Mouse (Mus musculus) left cerebral cortex, adult 9 months (tissue): ENCODE data around the gene Rad54l2.

Experiments used
- DNase-seq, 2 experiments: peaks; one replicate each; pipeline ENCODE4 v3.0.0; 2022; ENCODE audit warnings: low spot score in 2 of 2

The Rad54l2 gene

DNA sequence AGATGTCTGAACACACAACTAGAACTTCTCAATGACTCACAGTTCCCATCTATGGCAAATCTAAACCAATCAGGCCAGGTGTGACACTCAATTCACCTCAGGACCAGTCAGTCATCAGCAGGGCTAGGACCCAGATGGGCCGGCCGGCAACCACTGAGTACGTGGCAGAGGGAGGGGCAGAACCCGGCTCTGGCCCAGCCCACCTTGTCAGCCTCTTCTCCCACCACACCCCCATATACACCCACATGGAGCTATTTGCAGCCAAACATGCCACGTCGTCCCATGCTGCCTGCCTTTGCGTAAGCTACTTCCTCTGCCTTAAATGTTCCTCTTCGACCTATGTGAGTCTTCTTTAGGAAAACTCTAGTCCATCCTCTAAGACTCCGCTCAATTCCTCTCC is 113.0 kb downstream of the Rad54l2 start:
- peak in 1 of 2 experiments; percentile 55 for DNase-seq

GRCm38 (mm10) chr9:106675480-106675879 is 113.5 kb downstream of the Rad54l2 start:
- DNase-seq, result peak; percentile 68 to 94

- no peak for DNase-seq
Observed at GRCm38 (mm10) chr9:106673860-106674259, 115.1 kb downstream of the Rad54l2 start.

- DNase-seq, result no peak
Observed at GRCm38 (mm10) chr9:106664856-106665255, 124.1 kb downstream of the Rad54l2 start.

- peak; percentile 79 to 84 for DNase-seq
Observed at GRCm38 (mm10) chr9:106664433-106664832, 124.6 kb downstream of the Rad54l2 start.

DNA sequence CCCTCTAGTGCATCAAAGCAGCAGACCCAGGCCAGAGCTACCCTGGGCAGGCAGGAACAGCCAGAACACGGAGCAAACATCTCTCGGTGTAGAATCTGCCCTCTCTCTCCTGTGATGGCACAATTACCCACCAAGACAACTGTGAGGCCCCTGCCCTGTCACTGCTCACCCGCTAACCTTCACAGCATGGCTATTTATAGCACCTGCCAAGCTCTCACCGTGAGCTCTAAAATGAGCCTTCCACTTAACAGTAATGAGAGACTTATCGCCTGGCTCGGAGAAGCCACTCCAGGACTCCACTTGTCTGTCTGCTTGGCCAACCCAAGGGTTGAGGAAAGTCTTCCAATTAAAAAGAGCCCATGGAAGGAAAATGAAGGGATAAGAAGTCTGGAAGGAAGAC is 125.8 kb downstream of the Rad54l2 start:
- no peak for DNase-seq

DNA sequence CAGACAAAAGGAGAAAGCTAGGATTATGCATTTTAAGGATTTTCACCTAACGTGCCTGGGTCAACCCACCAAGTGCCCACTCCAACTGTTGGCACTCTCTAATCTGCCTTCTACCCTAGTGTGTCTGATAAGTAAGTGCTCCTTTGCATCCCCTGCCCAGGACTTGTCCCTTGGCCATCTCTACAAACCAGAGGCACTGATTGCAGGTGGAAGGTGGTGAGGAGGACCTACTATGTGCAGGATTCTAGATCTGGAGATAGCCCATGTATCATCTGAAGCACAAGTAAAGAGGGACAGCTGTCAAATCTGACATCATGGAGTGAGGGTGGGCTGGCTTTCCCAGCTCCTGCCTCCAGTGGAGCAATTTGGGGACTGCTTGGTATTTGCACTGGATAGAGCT is 129.1 kb downstream of the Rad54l2 start:
- DNase-seq, result no peak

- no peak for DNase-seq
Observed at GRCm38 (mm10) chr9:106659441-106659840, 129.6 kb downstream of the Rad54l2 start.

GRCm38 (mm10) chr9:106657592-106657991 is 131.4 kb downstream of the Rad54l2 start:
- DNase-seq, result no peak

DNA sequence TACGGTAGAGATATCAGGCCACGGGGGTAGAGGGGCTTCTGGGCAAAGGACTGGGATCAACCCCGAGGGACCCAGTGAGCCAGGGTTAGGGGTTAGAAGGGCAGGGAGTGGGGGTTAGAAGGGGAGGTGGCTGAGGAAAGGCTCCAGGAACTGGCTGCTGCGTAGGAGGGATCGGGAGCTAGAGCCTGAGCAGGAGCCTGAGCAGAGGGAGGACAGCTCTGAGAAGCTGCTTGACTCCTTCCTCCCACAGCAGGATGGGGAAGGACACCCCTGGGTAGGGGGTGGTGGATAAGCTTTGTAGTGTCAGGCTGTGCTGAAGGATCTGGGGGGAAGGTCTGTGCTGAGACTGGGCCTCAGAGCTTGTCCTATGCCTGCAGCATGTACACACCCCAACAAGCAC is 132.2 kb downstream of the Rad54l2 start:
- no peak for DNase-seq

GRCm38 (mm10) chr9:106655884-106656720 is 132.9 kb downstream of the Rad54l2 start, which contains the start of gene Grm2:
Gene Grm2 (minus strand): TSS chr9:106656082.
- DNase-seq, result no peak

GRCm38 (mm10) chr9:106652720-106653119 is 136.3 kb downstream of the Rad54l2 start:
- DNase-seq, result no peak

GRCm38 (mm10) chr9:106647226-106647625 is 141.8 kb downstream of the Rad54l2 start:
- DNase-seq, result no peak

DNA sequence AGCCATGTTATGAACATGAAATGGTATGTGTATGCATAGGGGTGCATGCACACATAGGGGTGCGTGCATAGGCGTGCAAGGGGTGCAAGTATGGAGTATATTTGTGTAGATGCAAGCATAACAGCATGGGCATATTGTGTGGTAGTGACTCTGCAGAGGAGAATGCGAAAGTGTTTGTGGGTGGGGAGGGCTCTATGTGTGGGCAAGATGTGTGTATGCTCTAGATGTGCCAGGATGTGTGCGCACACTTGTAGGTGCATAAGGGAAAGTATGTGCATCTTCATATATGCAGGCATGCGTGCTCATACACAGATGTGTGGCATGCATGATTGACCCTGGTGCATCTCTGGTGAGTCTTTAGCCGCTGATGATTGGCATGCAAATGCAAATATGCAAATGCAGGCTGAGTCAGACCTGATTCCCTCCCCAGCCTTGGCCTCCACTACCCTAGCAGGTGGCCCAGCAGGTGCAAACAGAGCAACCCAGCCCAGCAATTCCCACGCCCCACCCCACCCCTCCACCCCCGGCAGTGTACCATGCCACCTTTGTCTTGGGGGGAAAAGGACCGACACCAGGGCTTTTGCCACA is 143.2 kb downstream of the Rad54l2 start:
- DNase-seq, result no peak

DNA sequence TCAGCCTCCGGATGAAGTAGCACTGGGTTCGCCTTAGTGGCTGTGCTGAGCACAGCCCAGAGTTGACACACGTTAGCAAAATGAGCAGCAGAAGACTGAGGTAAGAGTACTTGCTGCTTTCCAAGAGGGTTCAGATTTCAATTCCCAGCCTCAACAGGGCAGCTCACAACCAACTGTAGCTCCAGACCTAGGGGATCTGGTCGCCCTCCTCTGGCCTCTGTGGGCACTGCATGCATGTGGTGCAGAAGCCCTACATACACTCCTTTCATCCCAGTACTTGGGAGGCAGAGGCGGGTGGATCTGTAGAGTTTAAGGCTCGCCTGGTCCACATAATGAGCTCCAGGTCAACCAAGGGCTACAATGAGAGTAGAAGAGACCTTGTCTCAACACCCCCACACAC is 145.2 kb downstream of the Rad54l2 start:
- DNase-seq, result no peak

- peak in 1 of 2 experiments; percentile 84 for DNase-seq
Observed at GRCm38 (mm10) chr9:106643128-106643527, 145.9 kb downstream of the Rad54l2 start.

GRCm38 (mm10) chr9:106641346-106641745 is 147.6 kb downstream of the Rad54l2 start:
- no peak for DNase-seq

DNA sequence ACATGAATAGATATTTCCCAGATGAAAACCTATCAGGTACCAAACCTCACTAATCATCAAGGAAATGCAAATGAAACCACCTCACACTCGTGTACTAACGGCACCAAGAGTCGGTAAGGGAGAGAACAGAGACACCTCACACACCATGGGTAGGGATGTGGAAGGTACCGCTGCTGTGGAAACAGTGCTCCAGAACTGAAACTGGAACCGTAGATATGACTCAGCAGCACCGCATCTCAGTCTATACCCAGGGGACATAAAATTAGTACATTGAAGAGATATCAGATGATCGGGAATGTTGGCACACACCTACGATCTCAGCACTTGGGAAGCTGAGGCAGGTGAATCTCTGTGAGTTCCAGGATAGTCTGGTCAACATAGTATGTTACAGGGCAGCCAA is 150.8 kb downstream of the Rad54l2 start:
- no peak for DNase-seq
